Mouse (Mus musculus) myocyte (in vitro differentiated cells): ENCODE measurements at regions not wholly inside any gene's neighbourhood (a gene's known extent, or its start where the extent isn't known, plus 50 kb on each side); places are given as distances from the start of the nearest gene placed in this dataset.

Experiments used
- CEBPB ChIP-seq: IDR thresholded peaks from 2 replicates; pipeline ENCODE4 v1.6.1; 2011; ENCODE audit warnings: mild to moderate bottlenecking, moderate library complexity; ENCODE audit not compliant: poor library complexity, insufficient read depth, severe bottlenecking
- TCF3 ChIP-seq: IDR thresholded peaks from one replicate; pipeline ENCODE4 v1.6.1; 2011; ENCODE audit warnings: low read depth, control low read depth; ENCODE audit not compliant: insufficient read length

- TF ChIP-seq CEBPB: no peak
- no peak for TF ChIP-seq TCF3
These were observed 167.8 kb upstream of the Spats2l start for GRCm38 (mm10) chr1:57606060-57606683.
